Mouse (Mus musculus) ES-E14 (cell line): ENCODE data around the gene Platr17.
"Not testable (repeated sequence)": the region's sequence is repeated elsewhere in the genome, so short reads cannot be mapped to it uniquely, and the experiment has no call there.

ENCODE experiments used
- CHD2 ChIP-seq: IDR thresholded peaks from 2 replicates; pipeline ENCODE4 v1.6.1; 2014; ENCODE audit warnings: mild to moderate bottlenecking, low read depth, low read length, inconsistent platforms
- HCFC1 ChIP-seq: IDR thresholded peaks from 2 replicates; pipeline ENCODE4 v1.6.1; 2012; ENCODE audit warnings: low read length, inconsistent platforms, borderline replicate concordance; ENCODE audit not compliant: insufficient read depth
- MAFK ChIP-seq: IDR thresholded peaks from 2 replicates; pipeline ENCODE4 v1.6.1; 2014; ENCODE audit warnings: mild to moderate bottlenecking, low read depth, low read length, inconsistent platforms; ENCODE audit not compliant: insufficient read depth
- ZC3H11A ChIP-seq: IDR thresholded peaks from 2 replicates; pipeline ENCODE4 v1.6.1; 2012; ENCODE audit warnings: low read depth, mild to moderate bottlenecking, inconsistent platforms, low read length, borderline replicate concordance

DNA sequence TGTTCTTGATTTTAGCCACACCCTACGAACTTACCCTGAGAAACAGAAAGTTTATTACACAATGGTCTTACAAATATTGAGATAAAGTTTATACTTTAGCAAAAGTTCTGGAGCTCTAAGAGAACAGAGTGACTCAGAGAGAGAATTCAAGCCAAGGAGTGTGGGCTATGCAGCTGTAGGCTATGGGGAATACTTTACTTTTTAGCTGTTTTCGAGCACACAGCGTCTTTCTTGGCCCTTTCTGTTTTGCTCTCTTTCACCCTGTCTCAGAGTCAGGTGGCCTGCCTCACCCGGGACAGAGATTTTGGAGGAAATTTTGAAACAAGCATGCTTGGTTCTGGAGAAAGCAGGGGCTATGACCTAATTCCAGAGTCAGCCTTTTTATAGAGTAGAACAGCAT lies 6.7 kb upstream of the Platr17 start:
- not testable (repeated sequence) for TF ChIP-seq MAFK, CHD2, ZC3H11A, HCFC1
